Mouse (Mus musculus) embryonic facial prominence, embryonic 10.5 days (tissue): Measurements from ENCODE around the gene Ptpru. TPM values are rescaled to one million over a fixed set of nuclear protein-coding genes. Genes with fewer than 3 reads are reported as not detected.

Source experiments
- DNase-seq: peaks from one replicate; pipeline ENCODE4 v3.0.0-alpha.2; 2017; ENCODE audit warnings: low spot score
- H3K27ac ChIP-seq: fragments of 300-500 bp; sonication (generic); replicated peaks from 2 replicates; pipeline ENCODE4 v1.5.1; 2016; ENCODE audit warnings: mild to moderate bottlenecking
- H3K27me3 ChIP-seq: fragments of 300-500 bp; sonication (generic); replicated peaks from 2 replicates; pipeline ENCODE4 v1.6.1; 2016; ENCODE audit warnings: low read depth, mild to moderate bottlenecking; ENCODE audit not compliant: poor library complexity, severe bottlenecking
- H3K36me3 ChIP-seq: fragments of 300-500 bp; sonication (generic); replicated peaks from 2 replicates; pipeline ENCODE4 v1.6.1; 2016; ENCODE audit warnings: mild to moderate bottlenecking, moderate library complexity
- H3K4me1 ChIP-seq: fragments of 300-500 bp; sonication (generic); 2 replicates; pipeline ENCODE4 v1.6.1; 2016
- H3K4me3 ChIP-seq: fragments of 300-500 bp; sonication (generic); 2 replicates; pipeline ENCODE4 v1.5.1; 2016; ENCODE audit warnings: mild to moderate bottlenecking, moderate library complexity
- H3K9me3 ChIP-seq: fragments of 300-500 bp; sonication (generic); 2 replicates; pipeline ENCODE4 v1.6.1; 2016; ENCODE audit warnings: mild to moderate bottlenecking
- WGBS: fragments of 180-500 bp; shearing (Covaris S2); methylation state at CpG from one replicate; pipeline ENCODE4 v1.1.7; 2016; 5-methylcytosine and 5-hydroxymethylcytosine counted together
- polyA plus RNA-seq: library from polyadenylated mRNA; unstranded; fragments of >200 nt; fragmentation: Nextera tagmentation; extraction: Ambion mirVana; gene quantifications from 2 replicates; pipeline ENCODE4 v1.2.1, GENCODE M21; 2016

Gene Ptpru
- polyA plus RNA-seq, 1 experiment from 2014 or later, result 21.1 TPM

- Histone ChIP-seq H3K4me1 (peaks cover 35% of the 10 kb centered on the region), H3K36me3 (peaks cover 28% of the 10 kb centered on the region), H3K27me3 (no peaks in the 10 kb centered on the region), H3K4me3 (no peak overlapping the region), H3K27ac (0 out of 2 replicates have a peak overlapping the region, but pooled peaks have one; percentile 19), H3K9me3 (no peaks in the 10 kb centered on the region)
- 62% methylated on average over 9 of the region's 9 CpGs for WGBS
- no peak for DNase-seq
These were observed 34.2 kb downstream of the Ptpru start for GRCm38 (mm10) chr4:131803846-131804245.

- Histone ChIP-seq H3K36me3 (peaks cover 32% of the 10 kb centered on the region), H3K27me3 (no peaks in the 10 kb centered on the region), H3K27ac (peak overlapping the region; percentile 37; the same call in 1 of the 2 replicates), H3K4me3 (no peak overlapping the region; the same call in 1 of the 2 replicates), H3K4me1 (peaks cover 56% of the 10 kb centered on the region), H3K9me3 (no peaks in the 10 kb centered on the region)
- WGBS, result 18% methylated on average over 4 of the region's 4 CpGs
- DNase-seq, result peak; percentile 69
These were observed 39.1 kb downstream of the Ptpru start for GRCm38 (mm10) chr4:131798968-131799367.

- Histone ChIP-seq H3K4me3 (no peak overlapping the region), H3K9me3 (no peaks in the 10 kb centered on the region), H3K27ac (peak overlapping the region; percentile 31; the same call in 1 of the 2 replicates), H3K36me3 (peaks cover 38% of the 10 kb centered on the region), H3K27me3 (no peaks in the 10 kb centered on the region), H3K4me1 (peaks cover 48% of the 10 kb centered on the region)
- 56% methylated on average over 12 of the region's 12 CpGs for WGBS
- peak; percentile 18 for DNase-seq
These were observed 40.2 kb downstream of the Ptpru start for GRCm38 (mm10) chr4:131797920-131798319.

DNA sequence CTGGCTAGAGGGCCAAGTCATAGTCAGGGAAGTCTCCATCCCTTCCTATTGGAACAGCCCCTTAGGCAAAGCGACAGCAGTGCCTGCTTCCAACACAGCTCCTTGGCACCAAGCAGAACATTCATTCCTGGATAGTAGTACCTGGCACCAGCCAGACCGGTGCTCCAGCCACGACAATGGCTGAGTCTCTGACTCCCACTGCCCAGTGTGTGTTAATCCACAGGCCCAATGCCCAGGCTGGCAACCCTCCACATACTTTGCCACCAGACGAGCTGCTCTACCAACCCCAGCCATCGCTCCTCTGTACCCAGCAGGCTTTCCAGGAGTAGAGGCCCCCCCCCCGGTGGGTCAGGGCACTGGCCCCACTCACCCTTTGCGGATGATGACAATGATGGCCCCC, 40.6 kb downstream of the Ptpru start:
- no peak for DNase-seq
- 79% methylated on average over 7 of the region's 7 CpGs for WGBS
- Histone ChIP-seq H3K9me3 (no peaks in the 10 kb centered on the region), H3K27me3 (no peaks in the 10 kb centered on the region), H3K27ac (peak overlapping the region; percentile 31; the same call in 1 of the 2 replicates), H3K36me3 (peaks cover 34% of the 10 kb centered on the region), H3K4me3 (no peak overlapping the region), H3K4me1 (peaks cover 44% of the 10 kb centered on the region)

DNA sequence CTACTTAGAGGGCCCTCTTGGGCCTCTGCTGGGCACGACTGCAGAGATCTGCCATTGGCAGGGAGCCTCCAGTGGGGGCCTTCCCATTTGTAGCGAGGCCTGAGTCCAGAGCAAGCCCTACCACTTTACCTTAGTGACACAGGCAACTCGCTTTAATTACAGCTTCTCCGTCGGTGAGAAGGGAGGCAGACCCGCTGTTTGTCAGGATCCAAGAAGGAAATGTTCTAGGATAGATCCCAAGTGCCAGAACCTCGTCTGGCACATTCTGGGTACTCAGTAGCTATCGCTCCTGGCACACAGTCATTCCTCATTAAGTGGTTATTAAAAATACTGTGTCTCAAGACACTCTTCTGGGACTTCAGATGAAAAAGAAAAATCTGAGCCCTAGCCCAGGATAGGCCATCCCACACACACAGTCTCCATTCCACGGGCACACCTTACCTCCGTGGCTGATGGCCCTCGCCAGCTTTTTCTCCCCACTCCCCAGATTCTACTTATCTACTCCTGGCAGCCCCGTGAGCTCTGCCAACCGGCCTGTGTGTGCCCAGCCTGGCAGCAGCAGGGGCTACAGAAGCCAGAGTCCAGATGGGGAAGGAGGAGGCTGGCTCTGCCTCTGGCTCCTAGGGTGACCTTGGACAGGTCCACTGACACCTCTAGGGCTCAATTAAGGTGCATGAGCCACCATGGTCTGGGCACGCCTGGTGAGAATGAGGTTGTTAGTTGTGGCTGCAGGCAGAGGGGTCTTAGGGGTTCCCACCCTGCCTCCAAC, 41.6 kb downstream of the Ptpru start:
- H3K4me3 ChIP-seq, result no peak overlapping the region
- H3K27ac ChIP-seq, result no peak overlapping the region
- H3K4me1 ChIP-seq, result peaks cover 44% of the 10 kb centered on the region
- no peaks in the 10 kb centered on the region for H3K27me3 ChIP-seq
- H3K36me3 ChIP-seq, result peaks cover 24% of the 10 kb centered on the region
- WGBS, result 82% methylated on average over 14 of the region's 14 CpGs
- H3K9me3 ChIP-seq, result no peaks in the 10 kb centered on the region
- DNase-seq, result no peak

GRCm38 (mm10) chr4:131786800-131787199, 51.3 kb downstream of the Ptpru start:
- Histone ChIP-seq H3K36me3 (peaks cover 27% of the 10 kb centered on the region), H3K4me1 (peaks cover 13% of the 10 kb centered on the region), H3K4me3 (no peak overlapping the region), H3K9me3 (no peaks in the 10 kb centered on the region), H3K27ac (no peak overlapping the region), H3K27me3 (no peaks in the 10 kb centered on the region)
- DNase-seq, result no peak
- 87% methylated on average over 7 of the region's 7 CpGs for WGBS

GRCm38 (mm10) chr4:131784034-131784433, 54.1 kb downstream of the Ptpru start:
- Histone ChIP-seq H3K9me3 (no peaks in the 10 kb centered on the region), H3K27me3 (no peaks in the 10 kb centered on the region), H3K36me3 (peaks cover 27% of the 10 kb centered on the region), H3K4me3 (no peak overlapping the region), H3K27ac (no peak overlapping the region), H3K4me1 (peaks cover 17% of the 10 kb centered on the region; the same call in 1 of the 2 replicates)
- WGBS, result 17% methylated on average over 9 of the region's 9 CpGs
- peak; percentile 81 for DNase-seq

DNA sequence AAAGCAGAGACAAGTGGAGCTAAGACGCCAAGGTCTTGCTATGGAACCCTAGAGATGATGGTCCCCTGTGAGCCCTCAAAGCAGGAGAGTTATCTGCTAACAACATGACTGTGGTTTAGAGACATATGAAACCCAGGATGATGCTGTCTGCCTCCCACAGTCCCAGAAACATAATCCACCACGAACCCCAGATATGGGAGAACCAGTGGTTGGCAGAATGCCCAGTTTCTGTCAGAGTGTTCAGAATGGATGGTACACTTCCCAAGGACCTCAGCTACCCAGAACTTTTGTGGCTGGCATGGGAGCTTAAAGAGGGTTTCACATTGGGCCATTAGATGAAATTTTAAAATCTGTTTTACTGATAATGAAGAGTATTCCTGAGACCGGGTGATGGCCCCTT, 57.1 kb downstream of the Ptpru start:
- DNase-seq, result no peak
- 0 out of 2 replicates have a peak, but pooled peaks cover 6% of the 10 kb centered on the region for H3K36me3 ChIP-seq

DNA sequence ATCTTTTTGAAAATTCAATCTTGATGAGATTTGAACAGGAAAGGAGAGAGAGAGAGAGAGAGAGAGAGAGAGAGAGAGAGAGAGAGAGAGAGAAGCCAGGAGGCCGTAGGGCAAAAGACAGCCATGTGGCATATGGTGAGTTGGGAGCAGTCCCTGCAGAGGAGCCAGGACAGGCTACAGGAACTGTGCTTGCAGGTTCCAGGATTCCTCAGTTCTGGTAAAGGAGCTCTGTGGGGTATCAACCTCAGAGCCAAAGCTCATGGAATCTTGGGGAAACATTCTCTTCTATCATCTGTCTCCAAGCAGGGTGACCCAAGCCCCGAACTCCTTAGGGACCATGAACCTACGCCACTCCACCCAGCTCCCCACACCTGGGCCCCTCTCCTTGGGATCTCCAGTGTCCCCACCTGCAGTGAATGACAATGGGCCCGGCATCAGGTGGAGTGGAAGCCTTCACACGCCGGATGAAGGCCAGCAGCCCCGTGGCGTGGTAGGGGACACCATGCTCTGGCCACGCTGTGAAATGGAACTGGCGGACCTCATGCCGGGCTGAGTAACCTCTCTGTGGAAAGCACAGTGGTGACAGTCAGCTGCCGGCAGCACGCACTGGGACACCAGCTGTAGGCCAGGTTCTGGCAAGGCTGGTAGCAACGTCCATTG, 59.3 kb downstream of the Ptpru start:
- Histone ChIP-seq H3K4me1 (peaks cover 14% of the 10 kb centered on the region; the same call in 1 of the 2 replicates), H3K27ac (no peak overlapping the region), H3K36me3 (peaks cover 3% of the 10 kb centered on the region; the same call in 1 of the 2 replicates), H3K4me3 (no peak overlapping the region), H3K27me3 (no peaks in the 10 kb centered on the region), H3K9me3 (no peaks in the 10 kb centered on the region)
- no peak for DNase-seq
- 87% methylated on average over 14 of the region's 14 CpGs for WGBS

More for the DNA sequence above, 57.1 kb downstream of the Ptpru start:
- 80% methylated on average over 3 of the region's 3 CpGs for WGBS
- Histone ChIP-seq H3K4me3 (no peak overlapping the region), H3K9me3 (no peaks in the 10 kb centered on the region), H3K27ac (no peak overlapping the region), H3K27me3 (no peaks in the 10 kb centered on the region), H3K4me1 (peaks cover 14% of the 10 kb centered on the region; the same call in 1 of the 2 replicates)

DNA sequence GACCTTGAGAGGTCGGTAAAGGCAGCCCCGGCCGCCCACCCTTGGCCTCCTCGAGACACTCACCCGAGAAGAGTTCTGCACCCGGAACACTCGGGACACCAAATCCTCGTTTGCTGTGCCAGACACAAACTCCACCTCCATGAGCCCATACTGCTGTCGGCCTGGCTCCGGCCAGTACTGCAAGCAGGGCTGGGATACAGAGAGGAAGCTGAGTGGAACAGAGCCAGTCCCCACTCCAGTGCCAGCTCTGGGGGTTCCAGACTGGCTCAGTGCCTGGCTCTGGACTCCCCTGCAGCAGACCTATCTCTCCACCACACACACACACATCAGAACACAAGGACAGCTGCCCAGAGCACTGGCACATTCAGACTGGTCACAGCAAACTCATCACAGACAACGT, 66.7 kb downstream of the Ptpru start:
- Histone ChIP-seq H3K27ac (no peak overlapping the region), H3K27me3 (no peaks in the 10 kb centered on the region), H3K4me3 (no peak overlapping the region), H3K9me3 (no peaks in the 10 kb centered on the region), H3K4me1 (no peaks in the 10 kb centered on the region), H3K36me3 (peaks cover 45% of the 10 kb centered on the region)
- WGBS, result 87% methylated on average over 11 of the region's 11 CpGs
- no peak for DNase-seq

DNA sequence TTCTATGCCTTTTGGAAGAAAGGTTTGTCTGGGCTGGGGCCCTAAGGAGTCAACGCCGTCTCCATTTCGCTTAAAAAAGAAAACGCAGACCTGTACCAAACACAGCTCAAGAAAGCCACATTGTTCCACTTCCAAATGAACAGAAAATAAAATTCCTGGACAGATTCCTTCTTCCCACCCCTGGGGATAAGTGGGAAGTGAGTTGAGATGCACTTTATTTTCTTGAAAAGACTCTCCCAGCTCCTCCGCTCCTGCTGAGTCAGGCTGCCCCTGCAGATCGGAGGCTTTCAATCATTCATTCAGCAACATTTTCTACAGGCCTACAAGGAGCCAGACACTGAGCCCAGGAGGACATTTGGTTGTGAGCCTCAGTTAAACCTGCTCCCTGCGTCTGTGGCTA, 74.2 kb downstream of the Ptpru start:
- no peak overlapping the region for H3K4me3 ChIP-seq
- no peak for DNase-seq
- 91% methylated on average over 7 of the region's 7 CpGs for WGBS
- no peaks in the 10 kb centered on the region for H3K27me3 ChIP-seq
- no peak overlapping the region for H3K27ac ChIP-seq
- H3K4me1 ChIP-seq, result peaks cover 7% of the 10 kb centered on the region
- H3K36me3 ChIP-seq, result peaks cover 12% of the 10 kb centered on the region
- H3K9me3 ChIP-seq, result no peaks in the 10 kb centered on the region

DNA sequence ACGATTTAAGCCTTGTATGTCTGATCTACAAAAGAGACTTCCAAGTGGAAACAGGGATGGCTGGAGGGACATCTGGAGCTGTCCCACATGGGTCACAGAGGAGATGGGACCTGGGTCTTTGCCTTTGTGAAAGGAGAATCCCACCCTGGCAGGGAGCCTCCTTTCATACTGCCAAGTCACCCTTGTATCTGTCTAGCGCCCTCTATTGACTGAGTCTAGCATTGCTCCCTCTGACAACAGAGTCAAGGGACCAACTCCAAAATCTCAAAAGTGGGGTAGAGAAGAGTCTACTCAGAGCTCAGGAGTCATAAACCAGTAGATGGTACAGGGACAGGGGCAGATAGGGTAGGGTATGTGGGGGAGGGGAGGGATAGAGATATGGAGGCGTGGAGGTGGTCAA, 74.6 kb downstream of the Ptpru start:
- DNase-seq, result no peak
- Histone ChIP-seq H3K36me3 (peaks cover 8% of the 10 kb centered on the region), H3K27ac (no peak overlapping the region), H3K4me3 (no peak overlapping the region), H3K4me1 (peaks cover 7% of the 10 kb centered on the region), H3K27me3 (no peaks in the 10 kb centered on the region), H3K9me3 (no peaks in the 10 kb centered on the region)
- 72% methylated on average over 3 of the region's 3 CpGs for WGBS
